11 mouse cellular contexts compared by ENCODE assay signal in genomic region chr4:50239386-50239785, GRCm38 (mm10).
"Had no signal": no experiment of that assay in that cellular context is flagged by ENCODE, and none has a peak within 500 bp of the region (broad histone marks: within the 10 kb centered on the region; RNA-seq: fewer than 3 reads in every experiment).

No protein-coding gene starts in this region.

- DNase-seq: retina, postnatal 1 day; right cerebral cortex, adult 18-20 months; right cerebral cortex, postnatal 14 days; right cerebral cortex, postnatal 25 days; right cerebral cortex, postnatal 4 days; spleen, adult 18-20 months; thymus, adult 2 months; thymus, postnatal 14 days; thymus, postnatal 25 days; thymus, postnatal 36 days; thymus, postnatal 4 days had no signal
